Mouse (Mus musculus): ENCODE results near the gene Abcf2.

Abcf2 gene

DNA sequence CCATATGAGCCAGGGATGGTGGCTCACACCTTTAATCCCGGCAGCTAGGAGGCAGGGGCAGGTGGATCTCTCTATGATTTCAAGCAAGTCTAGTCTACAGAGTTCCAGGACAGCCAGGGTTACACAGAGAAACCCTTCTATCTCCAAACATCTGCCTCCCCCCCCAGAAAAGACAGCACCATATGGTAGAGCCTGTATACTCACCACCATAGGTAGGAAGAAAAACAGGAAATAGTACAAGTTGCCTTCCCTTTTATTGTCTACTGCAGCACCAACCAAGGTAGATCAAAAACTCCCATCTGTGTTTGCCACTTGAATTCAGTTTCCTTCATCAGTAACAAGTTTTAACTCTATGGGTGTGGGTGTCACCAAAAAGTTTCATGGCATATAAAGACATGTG, 1.3 kb downstream of the Abcf2 start:
- no peak for TF ChIP-seq GATA4 (IDR thresholded peaks at IDR 0.05; ENCODE audit: insufficient replicate concordance, low read length)

DNA sequence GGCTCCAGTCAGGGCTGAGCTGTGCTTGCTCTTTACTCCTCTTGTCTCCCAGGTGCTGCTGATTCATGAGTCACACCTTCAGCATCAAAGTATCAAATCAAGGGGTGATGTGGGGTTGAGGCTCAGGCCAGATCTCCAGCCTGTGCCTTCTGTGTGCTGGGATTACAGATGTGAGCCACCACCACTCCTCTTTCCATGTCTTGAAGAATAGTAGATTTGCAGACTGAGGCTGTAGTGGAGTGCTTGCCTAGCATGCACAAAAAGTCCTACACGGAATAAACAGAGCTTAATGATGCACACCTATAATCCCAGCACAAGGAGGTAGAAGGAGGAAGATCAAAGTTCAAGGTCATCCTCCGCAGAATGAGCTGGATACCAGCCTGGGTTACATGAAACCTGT, 20.6 kb downstream of the Abcf2 start, which contains the start of gene 4931409K22Rik:
Gene 4931409K22Rik, minus strand, starts transcription at position 101 of the 400 bp plus-strand sequence.
- no peak for TF ChIP-seq GATA4 (IDR thresholded peaks at IDR 0.05; ENCODE audit: insufficient replicate concordance, low read length)

DNA sequence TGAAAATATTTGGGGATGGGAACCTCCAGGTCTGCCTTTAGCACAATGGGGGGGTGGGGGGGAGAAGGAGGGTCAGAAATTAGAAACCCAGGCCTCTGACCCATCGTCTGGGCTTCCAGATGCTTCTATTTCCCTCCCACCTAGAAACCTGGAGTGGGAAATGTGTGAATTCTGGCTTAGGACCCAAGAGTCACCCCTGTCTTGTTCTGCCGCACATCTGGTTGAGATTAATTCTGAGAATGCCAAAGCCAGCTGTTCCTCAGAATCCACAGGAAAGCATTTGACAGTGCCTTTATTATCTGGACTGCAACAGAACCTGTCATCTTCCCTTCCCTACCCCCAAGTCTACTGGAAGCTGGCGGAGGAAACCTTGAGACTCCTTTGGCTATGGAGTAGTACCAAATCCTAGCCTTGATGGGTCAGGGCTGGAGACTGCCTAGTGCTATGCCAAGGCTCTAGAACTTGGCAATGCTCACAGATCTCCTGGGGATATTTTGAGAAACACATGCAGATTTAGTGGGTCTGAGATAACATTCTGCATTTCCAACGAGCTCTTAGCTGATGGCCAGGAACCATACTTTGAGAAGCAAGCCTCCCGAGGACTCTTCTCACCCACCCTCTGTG, 23.5 kb downstream of the Abcf2 start:
- TF ChIP-seq GATA4 (IDR thresholded peaks at IDR 0.05; ENCODE audit: insufficient replicate concordance, low read length) = no peak

DNA sequence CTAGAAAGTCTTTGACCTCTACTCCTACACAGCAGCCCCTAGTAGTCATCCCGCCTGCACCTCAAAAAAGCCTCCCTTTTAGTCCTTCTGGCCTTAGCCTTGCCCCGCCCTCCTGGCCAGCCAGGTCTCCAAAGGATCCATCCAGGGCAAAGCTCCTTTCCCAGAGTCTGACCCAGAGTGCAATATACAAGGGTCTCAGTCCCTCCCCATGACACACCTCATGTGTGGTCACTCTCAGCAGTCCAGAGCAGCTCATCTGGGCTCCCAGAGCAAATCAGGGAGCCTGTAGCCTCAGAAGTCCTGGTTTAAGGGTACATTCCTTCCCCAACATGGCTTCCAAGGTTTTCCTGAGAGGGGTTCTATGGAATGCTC, 26.0 kb downstream of the Abcf2 start:
- no peak for TF ChIP-seq GATA4 (IDR thresholded peaks at IDR 0.05; ENCODE audit: insufficient replicate concordance, low read length)

DNA sequence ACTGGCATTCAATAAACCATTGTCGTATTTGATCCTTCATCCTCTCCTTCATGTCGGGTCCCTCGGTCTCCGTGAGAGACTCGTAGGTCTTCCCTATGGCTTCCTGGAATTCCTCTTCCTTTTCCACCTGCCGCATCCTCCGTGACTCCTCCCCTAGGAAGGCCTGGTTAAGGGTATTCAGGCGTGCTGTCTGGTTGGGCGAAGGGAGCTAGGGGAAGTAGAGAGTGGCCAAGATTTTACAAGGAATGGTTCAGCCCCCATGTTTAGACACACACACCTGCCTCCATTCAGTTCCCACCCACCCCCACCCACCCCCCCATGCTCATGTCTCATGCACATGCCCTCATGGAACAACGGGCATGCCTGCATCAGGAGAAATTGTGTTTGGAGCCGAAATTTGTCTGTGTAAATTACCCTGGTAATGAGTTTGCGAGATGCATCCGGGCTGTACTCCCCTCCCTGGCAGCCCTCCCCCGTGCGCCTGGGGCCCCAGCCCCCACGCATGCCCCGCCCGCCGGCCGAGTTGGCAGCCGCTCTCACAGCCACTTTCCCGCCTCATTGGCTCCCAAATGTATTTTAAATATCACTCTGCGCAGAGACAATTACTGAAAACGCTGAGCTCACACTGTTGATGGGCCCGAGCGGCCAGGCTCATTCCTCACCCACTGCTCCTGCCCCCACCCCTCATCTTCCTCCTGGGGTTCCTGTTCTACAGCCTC, 26.5 kb downstream of the Abcf2 start:
- no peak for TF ChIP-seq GATA4 (IDR thresholded peaks at IDR 0.05; ENCODE audit: insufficient replicate concordance, low read length)

DNA sequence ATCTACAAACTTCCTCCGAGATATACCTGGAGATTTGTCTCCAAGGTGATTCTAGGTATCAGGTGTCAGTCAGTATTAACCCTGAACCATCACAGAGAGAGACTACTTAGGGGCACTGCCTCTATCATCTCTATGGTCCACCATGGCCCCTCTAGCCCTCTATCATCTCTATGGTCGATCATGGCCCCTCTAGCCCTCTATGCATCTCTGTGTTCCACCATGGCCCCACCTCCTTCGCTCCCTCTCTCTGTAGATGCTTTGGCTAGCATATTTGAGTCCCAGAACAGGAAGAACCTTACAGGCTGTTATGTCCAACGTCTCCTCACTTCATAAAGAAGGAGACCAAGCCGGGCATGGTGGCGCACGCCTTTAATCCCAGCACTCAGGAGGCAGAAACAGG, 34.6 kb downstream of the Abcf2 start:
- no peak for TF ChIP-seq GATA4 (IDR thresholded peaks at IDR 0.05; ENCODE audit: insufficient replicate concordance, low read length)

DNA sequence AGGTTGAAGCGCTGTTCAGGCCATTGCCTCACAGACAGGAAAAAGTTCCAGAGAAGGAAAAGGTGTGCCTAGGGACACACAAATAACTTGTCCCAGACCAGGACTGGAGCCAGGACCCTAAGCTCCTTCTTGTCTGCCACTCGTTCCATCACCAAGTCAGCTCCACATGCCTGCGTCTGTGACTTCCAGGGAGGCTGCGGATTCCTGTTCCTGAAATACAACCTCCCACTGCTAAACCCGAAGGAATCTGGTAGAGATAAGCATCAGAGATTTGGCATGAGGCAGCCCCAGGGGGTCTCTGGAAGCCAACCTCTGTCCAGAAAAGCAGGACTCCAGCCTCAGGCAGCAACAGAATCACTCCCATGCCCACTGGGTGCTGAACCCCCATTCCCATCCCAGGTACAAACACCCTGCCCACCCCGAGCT, 36.1 kb downstream of the Abcf2 start:
- no peak for TF ChIP-seq GATA4 (IDR thresholded peaks at IDR 0.05; ENCODE audit: insufficient replicate concordance, low read length)

DNA sequence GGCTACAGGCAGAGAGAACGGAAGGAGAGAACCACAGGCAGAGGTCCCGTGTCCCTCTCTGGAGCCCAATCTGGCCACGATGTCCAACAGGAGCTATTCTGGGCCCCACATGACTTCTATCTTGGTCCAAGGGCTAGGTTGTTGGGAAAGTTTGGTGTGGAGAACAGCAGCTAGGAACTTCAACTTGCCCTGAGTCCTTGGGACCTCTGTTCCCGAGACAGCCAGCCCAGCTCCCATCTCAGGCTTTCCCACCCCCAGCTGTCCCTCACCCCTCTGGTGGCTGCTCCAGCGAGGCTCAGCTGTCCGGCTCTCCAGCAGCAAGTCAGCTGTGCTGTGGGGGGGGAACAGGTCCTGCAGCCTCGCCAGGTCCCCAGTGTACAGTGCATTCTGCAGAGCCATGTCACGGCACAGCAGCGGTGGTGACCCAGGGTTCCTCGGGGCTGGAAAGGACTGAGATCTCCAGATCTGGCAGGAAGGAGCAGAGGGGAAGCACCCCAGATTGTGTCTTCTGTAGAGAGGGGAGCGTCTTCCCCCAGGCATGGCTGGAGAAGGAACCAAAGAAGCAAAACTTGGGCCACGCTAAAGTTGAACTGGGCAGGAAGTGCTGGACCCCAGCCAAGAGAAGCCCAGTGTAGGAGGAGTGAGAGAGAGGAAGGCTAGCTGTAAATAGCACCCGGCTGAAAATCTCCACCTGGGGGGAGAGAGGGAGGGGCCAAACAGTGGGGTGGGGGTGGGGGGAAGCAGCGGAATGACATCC, 36.7 kb downstream of the Abcf2 start, which contains the start of gene Asb10:
Gene Asb10, minus strand, starts transcription at position 592 of the 757 bp plus-strand sequence.
- TF ChIP-seq GATA4 (IDR thresholded peaks at IDR 0.05; ENCODE audit: insufficient replicate concordance, low read length) = no peak

DNA sequence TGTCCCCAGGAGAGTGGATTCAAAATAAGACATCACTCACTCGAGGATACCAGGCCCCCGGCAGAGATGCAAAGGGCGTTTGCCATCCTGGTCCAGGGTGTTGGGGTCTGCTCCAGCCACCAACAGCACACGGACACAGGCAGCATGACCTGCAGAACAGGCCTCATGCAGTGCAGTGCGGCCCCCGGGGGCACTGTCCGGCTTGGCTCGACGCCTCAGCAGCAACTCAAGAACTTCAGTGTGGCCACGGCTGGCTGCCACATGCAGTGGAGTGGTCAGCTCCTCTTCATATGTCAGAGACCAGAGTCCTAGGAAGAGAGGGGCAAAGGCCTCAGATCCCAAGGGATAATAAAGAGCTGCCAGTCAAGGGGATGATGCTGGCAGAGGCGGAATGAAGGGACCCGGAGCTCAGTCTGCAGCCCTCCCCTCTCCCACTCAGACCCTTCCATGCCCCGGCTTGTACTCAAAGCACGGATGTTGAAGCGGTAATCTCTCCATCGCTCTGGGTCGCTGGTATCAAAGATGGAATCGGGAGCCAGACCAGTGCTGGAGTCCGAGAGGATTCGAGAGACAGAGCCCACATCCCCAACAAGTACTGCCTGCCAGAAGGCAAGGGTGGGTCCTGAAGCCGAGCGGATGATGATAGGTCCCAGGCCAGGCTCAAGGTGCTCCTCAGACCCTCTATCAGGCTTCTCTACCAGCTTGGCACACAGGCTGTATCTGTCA, 37.5 kb downstream of the Abcf2 start:
- no peak for TF ChIP-seq GATA4 (IDR thresholded peaks at IDR 0.05; ENCODE audit: insufficient replicate concordance, low read length)

DNA sequence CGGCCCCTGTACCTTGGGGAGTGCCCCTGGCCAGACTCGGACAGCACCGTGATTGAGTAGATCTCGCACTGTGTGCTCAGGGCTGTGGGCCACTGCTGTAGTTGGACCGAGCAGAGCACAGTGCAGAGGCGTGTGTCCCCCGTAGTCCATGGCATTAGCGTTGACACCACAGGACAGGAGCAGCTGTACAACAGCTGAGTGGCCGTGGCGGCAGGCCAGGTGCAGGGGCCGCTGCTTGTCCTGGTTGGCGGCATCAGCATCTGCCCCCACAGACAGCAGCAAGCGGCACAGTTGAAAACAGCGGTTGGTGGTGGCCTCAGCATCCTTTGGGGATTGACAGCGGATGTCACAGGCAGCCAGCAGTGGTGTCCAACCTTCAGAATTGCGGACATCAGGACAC, 39.6 kb downstream of the Abcf2 start:
- TF ChIP-seq GATA4 (IDR thresholded peaks at IDR 0.05; ENCODE audit: insufficient replicate concordance, low read length) = no peak

DNA sequence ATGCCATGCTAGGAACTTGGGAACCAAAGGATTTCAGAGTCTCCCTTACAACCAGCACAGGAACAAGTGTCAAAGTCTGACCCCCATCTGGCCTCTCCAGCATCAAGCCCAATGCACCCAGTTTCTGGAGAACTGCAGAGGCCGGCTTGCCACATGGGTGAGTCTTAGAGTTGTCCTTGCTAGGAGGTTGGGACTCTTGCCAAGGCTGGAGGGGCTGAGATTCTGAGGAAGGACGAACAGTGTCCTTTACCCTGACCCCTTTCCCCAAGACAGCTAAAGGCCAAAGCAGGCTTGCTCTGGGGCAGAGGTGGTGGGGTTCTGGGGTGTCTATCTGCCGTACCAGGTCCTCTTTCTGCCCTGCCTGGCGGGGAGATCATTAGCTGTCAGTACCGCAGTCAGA, 40.8 kb downstream of the Abcf2 start:
- no peak for TF ChIP-seq GATA4 (IDR thresholded peaks at IDR 0.05; ENCODE audit: insufficient replicate concordance, low read length)

DNA sequence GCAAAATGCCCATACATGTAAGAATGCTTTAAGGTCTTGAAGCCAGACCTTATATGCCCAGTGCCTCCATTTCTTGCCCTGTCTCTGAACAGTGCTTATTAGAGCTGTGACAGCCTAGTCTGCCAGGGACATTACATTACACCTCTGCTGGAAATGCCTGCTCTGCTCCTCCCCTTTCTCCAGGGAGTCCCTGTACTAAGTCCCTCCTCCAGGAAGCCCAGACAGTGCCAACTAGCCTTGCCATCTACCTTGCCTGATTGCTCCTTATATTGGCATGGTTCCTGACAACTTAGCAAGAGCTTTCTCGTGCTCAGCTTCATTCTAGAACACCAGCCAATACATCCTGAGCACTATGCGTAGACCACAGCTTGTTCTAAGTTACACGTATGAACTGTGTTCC, 41.5 kb downstream of the Abcf2 start:
- no peak for TF ChIP-seq GATA4 (IDR thresholded peaks at IDR 0.05; ENCODE audit: insufficient replicate concordance, low read length)

DNA sequence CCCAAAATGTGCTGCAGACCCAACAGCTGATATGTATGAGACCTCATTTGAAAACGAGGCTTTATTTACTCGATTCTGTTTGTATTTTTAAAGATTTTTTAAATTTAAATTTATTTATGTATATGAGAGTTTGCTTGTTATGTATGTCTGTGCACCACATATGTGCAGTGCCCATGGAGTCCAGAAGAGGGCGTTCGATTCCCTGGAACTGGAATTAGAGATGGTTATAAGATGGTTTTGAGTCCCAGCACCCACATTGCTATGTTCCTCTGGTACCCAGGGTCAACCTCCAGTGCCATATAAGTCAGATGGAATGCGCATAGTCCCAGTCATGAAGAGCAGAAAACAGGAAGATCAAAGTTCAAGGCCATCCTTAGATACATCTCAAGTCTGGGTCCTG, 43.0 kb downstream of the Abcf2 start:
- TF ChIP-seq GATA4 (IDR thresholded peaks at IDR 0.05; ENCODE audit: insufficient replicate concordance, low read length) = no peak

DNA sequence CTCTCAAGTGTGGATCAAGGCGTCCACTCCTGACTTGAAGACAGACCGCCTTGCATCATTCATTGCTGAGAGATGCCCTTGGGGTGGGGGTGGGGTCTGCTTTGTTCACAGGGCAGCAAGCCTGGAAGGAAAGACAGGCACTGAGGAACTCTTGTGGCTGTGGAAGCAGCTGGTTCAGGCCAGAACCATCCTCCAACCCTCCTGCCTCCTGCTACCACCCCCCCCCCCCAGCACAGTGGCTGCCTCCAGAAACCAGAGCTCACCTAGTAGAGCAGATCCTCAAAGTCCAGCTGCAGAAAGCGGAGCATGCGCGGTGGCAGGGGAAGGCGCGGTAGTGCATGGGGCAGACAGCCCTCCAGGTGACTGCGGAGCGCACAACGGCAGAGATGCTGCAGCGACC, 43.9 kb downstream of the Abcf2 start:
- TF ChIP-seq GATA4 (IDR thresholded peaks at IDR 0.05; ENCODE audit: insufficient replicate concordance, low read length) = no peak

DNA sequence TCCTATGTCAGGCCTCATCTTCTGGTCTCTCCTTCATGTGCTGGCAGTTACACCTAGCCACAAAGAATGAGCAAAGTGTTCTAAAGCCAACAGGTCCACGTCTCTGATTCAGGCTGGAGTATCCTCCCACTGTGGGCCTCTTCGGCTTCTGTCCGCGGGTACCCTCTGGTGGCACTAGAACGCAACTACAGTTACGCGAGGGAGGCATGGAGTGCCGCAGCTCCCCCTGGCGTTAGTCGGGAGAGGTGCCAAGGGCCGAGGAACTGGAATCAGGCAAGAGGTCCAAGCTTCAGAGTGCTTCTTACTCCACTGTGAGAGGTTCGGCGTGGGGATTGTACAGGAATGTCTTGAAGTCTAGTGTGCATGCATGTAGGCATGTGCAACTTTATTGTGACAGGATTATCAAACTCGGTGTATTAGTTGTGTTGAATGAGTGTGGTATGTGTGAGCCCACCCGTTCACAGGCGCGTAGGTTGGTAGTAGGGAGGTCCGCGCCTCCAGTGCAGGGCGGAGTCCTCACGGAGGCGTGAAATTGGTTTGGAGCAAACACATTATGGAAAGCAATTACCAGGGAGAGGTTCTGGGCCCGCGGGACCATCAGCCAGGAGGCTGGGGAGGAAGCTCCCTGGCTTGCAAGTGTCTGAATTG, 47.1 kb downstream of the Abcf2 start:
- TF ChIP-seq GATA4 (IDR thresholded peaks at IDR 0.05; ENCODE audit: insufficient replicate concordance, low read length) = no peak
